Comparison of ENCODE assay signal across 8 mouse cellular contexts in the genomic region with DNA sequence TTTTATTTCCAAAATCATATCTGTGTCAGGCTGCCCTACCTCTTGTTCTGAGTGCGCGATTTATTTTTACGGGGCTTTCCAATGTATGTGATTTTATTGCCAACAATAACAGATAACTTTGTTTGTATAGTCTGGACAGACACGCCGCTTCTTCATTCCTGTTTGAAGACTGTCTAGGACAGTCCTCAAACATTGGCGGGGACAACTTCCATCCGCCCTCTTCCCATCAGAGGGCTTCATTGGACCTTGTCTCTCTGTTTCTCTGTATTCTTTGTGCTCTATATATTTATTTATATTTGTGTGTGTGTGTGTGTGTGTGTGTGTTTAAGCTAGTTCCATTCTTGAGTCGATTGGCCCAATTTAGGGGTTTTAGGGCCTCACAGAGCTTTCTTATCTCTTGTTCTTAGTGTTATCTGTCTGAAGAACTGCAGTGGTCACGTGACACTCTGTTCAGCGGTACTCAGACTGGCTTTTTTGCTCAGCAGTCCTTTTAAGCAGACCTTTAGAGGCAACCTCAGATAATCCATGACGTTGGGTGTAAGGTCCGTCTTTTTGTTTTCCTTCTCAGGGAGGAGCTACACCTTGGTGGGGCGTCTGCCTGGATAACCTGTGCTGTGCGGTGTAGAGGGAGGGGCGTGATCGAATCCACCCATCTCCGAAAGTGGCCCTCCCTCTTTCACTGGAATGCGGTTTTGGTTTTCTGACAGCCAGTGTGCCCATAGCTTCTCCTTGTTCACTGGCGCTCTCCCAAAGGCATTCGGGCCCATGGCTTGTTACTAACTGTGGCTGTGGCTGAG. TPM values are rescaled to one million over a fixed set of nuclear protein-coding genes. Genes with fewer than 3 reads are reported as not detected.
DNase-seq lines count a peak whose midpoint lies in the region; ATAC-seq and TF ChIP-seq lines count a peak whose summit lies in the region.

No protein-coding gene starts in this region.

- no peak for TF ChIP-seq CTCF in lung, adult 2 months (IDR thresholded peaks at IDR 0.05; ENCODE audit: insufficient read depth, low read length)
- TF ChIP-seq CTCF in layer of hippocampus, adult 2 months (conservative IDR thresholded peaks at IDR 0.05): no peak

- no peaks in the 10 kb centered on the region for H3K36me3 ChIP-seq in stomach, embryonic 15.5 days

- no peak for TF ChIP-seq POLR2A in lung, adult 2 months (IDR thresholded peaks at IDR 0.05; ENCODE audit: borderline replicate concordance, extremely low read depth, low read depth, low read length)

- H3K27me3 ChIP-seq in stomach, embryonic 15.5 days (replicated peaks): no peaks in the 10 kb centered on the region

- H3K4me1 ChIP-seq in lung, adult 2 months (ENCODE audit: control insufficient read depth, insufficient read depth, low read length): peaks cover 12% of the 10 kb centered on the region
- no peaks in the 10 kb centered on the region for H3K4me1 ChIP-seq in stomach, embryonic 15.5 days

- H3K9me3 ChIP-seq in stomach, embryonic 15.5 days: no peaks in the 10 kb centered on the region

- intact Hi-C loops in heart, postnatal 10 days (cut with DNase I): no loop called here

- H3K4me2 ChIP-seq in stomach, embryonic 15.5 days: peak overlapping the region; percentile 40

- no peak overlapping the region for H3K9ac ChIP-seq in stomach, embryonic 15.5 days

- ATAC-seq in stomach, embryonic 15.5 days (ENCODE audit: insufficient read depth, low FRiP score, low read depth): peak; percentile 82

- 26% methylated on average over 20 of the region's 20 CpGs for WGBS in lung, adult 2 months
- WGBS in stomach, embryonic 15.5 days: 30% methylated on average over 20 of the region's 20 CpGs

- no peak overlapping the region for H3K27ac ChIP-seq in stomach, embryonic 15.5 days
- H3K27ac ChIP-seq in layer of hippocampus, adult 2 months: no peak overlapping the region

- peak; percentile 43 for DNase-seq in ovary, adult 18-20 months (ENCODE audit: low spot score)
- DNase-seq in ovary, postnatal 14 days (ENCODE audit: low spot score): no peak
- DNase-seq in heart, postnatal 10 days: peak; percentile 24 to 41
- DNase-seq in lung, adult 2 months: peak; percentile 20
- DNase-seq in layer of hippocampus, adult 2 months (ENCODE audit: low spot score in 2 of 2): no peak
- DNase-seq in thymus, adult 18-20 months: no peak
- DNase-seq in frontal cortex, postnatal 25 days (ENCODE audit: low spot score in 2 of 2): no peak

- H3K4me3 ChIP-seq in lung, adult 2 months (replicated peaks; ENCODE audit: extremely low read depth, low read depth, low read length): peak overlapping the region; percentile 56
- 0 out of 2 replicates have a peak overlapping the region, but pooled peaks have one; percentile 21 for H3K4me3 ChIP-seq in stomach, embryonic 15.5 days (replicated peaks)
- no peak overlapping the region for H3K4me3 ChIP-seq in layer of hippocampus, adult 2 months

RNA-seq across cellular contexts. Expression of a gene that starts 54.4 kb away (rescaled TPM):
- 1 to 10 TPM; 8.5 to 10.0 TPM for total RNA-seq in heart, postnatal 10 days (2021)
- 289 and 334 TPM in 2 replicates for polyA plus RNA-seq in lung, adult 2 months (2012; rRNA removed)
- polyA plus RNA-seq in stomach, embryonic 15.5 days (2015; fragmentation: Nextera tagmentation; extraction: Ambion mirVana): 12.1 and 13.9 TPM in 2 replicates
- total RNA-seq in layer of hippocampus, adult 2 months (2021): 1 to 10 TPM; 2.0 to 3.2 TPM

Comparison
In these comparisons a context has a peak if more than half of its experiments do, and no peak if none do; other contexts are left out.
1. DNase-seq: peak in ovary, adult 18-20 months (single experiment), heart, postnatal 10 days (2 of 2) and lung, adult 2 months (single experiment); none in ovary, postnatal 14 days (single experiment), layer of hippocampus, adult 2 months (0 of 2), thymus, adult 18-20 months (0 of 2) and frontal cortex, postnatal 25 days (0 of 2).